14 mouse cellular contexts compared by ENCODE assay signal in the genomic region with DNA sequence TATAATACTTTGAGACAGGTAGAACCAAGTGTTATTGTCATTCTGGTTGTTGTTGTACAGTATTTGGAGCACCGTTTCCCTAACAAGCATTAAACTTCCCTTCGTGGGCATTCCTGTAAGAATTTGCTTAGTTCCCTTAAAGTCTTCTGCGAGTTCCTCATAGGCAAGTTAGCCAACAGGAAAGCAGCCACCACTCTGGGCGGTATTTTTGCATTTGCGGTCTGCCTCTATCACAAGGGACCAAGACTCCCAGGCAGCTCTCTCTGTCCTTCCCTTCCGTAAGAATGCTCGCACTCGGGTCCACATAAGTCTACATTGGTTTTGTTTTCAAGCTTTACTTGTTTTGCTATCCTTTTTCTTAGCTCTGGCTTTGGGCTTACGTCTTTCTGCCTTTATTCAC. TPM values are rescaled to one million over a fixed set of nuclear protein-coding genes. Genes with fewer than 3 reads are reported as not detected.
"Had no signal": no experiment of that assay in that cellular context is flagged by ENCODE, and none has a peak within 500 bp of the region (broad histone marks: within the 10 kb centered on the region; RNA-seq: fewer than 3 reads in every experiment).

No protein-coding gene starts in this region.

- H3K36me3 ChIP-seq: limb, embryonic 10.5 days; lung, embryonic 15.5 days had no signal

- H3K4me2 ChIP-seq: lung, embryonic 15.5 days; midbrain, embryonic 11.5 days had no signal

- DNase-seq: kidney, adult 11 months; kidney, adult 9 months; kidney, postnatal 36 days; right cerebral cortex, postnatal 25 days; thymus, postnatal 4 days had no signal

- H3K4me1 ChIP-seq: lung, embryonic 15.5 days; megakaryocyte, embryonic 14.5 days had no signal

- H3K9ac ChIP-seq: lung, embryonic 15.5 days had no signal

- H3K27me3 ChIP-seq: lung, embryonic 15.5 days; megakaryocyte, embryonic 14.5 days had no signal

- ATAC-seq: midbrain, embryonic 16.5 days had no signal

- H3K9me3 ChIP-seq: limb, embryonic 10.5 days; lung, embryonic 15.5 days had no signal

- H3K4me3 ChIP-seq: layer of hippocampus, adult 2 months; limb, embryonic 10.5 days; lung, embryonic 15.5 days; megakaryocyte, embryonic 14.5 days had no signal

- H3K27ac ChIP-seq: kidney, postnatal 0 days; layer of hippocampus, adult 2 months; limb, embryonic 10.5 days; lung, embryonic 15.5 days had no signal

RNA-seq across cellular contexts. Expression of gene Rpl36a-ps1, which starts 37.3 kb away (rescaled TPM):
- total RNA-seq: left cerebral cortex, adult 18-20 months had no signal
- polyA plus RNA-seq: small intestine, adult 2 months had no signal
